Mouse (Mus musculus) CH12.LX (cell line): Measurements from ENCODE around the gene Cpsf4. TPM values are rescaled to one million over a fixed set of nuclear protein-coding genes. Genes with fewer than 3 reads are reported as not detected.
"Not testable (repeated sequence)": the region's sequence is repeated elsewhere in the genome, so short reads cannot be mapped to it uniquely, and the experiment has no call there.

Experiments
- DNase-seq: peaks from one replicate; pipeline ENCODE4 v3.0.0-alpha.2; 2013; ENCODE audit errors: extremely low read depth
- H3K27ac ChIP-seq: 2 replicates; pipeline ENCODE4 v1.5.1; 2012; ENCODE audit warnings: low read depth, mild to moderate bottlenecking, control low read depth, moderate library complexity; ENCODE audit not compliant: insufficient read depth
- H3K27me3 ChIP-seq: replicated peaks from 2 replicates; pipeline ENCODE3; 2012; ENCODE audit warnings: inconsistent platforms
- H3K36me3 ChIP-seq, 2 experiments: replicated peaks in 1 of 2; 2 replicates each; pipeline versions ENCODE3 to v1.6.1; 2012; ENCODE audit warnings: inconsistent platforms in 1 of 2, low read length in 1 of 2, mild to moderate bottlenecking in 1 of 2, mixed read lengths in 1 of 2, moderate library complexity in 1 of 2; ENCODE audit not compliant: control insufficient read depth in 1 of 2, insufficient read depth in 1 of 2
- H3K4me1 ChIP-seq, 2 experiments: 2 replicates each; pipeline ENCODE4 v1.6.1; 2012; ENCODE audit warnings: inconsistent platforms in 1 of 2, moderate library complexity in 1 of 2; ENCODE audit not compliant: insufficient read depth in 2 of 2, control insufficient read depth in 1 of 2
- H3K4me2 ChIP-seq: 2 replicates; pipeline ENCODE4 v1.6.1; 2012; ENCODE audit warnings: low read depth, mild to moderate bottlenecking, control low read depth; ENCODE audit not compliant: poor library complexity, insufficient read depth, severe bottlenecking
- H3K4me3 ChIP-seq, 3 experiments: fragments of 150-350 bp in 1 of 3; sonication (generic) in 1 of 3; replicated peaks in 1 of 3; 2 replicates each; pipeline versions ENCODE3 to v1.5.1; 2011 to 2012; ENCODE audit warnings: low read depth in 2 of 3, low read length in 2 of 3, mild to moderate bottlenecking in 2 of 3, moderate library complexity in 2 of 3, control low read depth in 1 of 3, improper control_type of control experiment in 1 of 3, inconsistent platforms in 1 of 3, mixed read lengths in 1 of 3; ENCODE audit not compliant: poor library complexity in 1 of 3
- H3K79me2 ChIP-seq: replicated peaks from 2 replicates; pipeline ENCODE4 v1.6.1; 2012; ENCODE audit warnings: mild to moderate bottlenecking, moderate library complexity; ENCODE audit not compliant: control insufficient read depth, poor library complexity, insufficient read depth, severe bottlenecking; ENCODE audit errors: extremely low read depth
- H3K9ac ChIP-seq: 2 replicates; pipeline ENCODE4 v1.6.1; 2012; ENCODE audit warnings: low read depth, mild to moderate bottlenecking, control low read depth, moderate library complexity; ENCODE audit not compliant: insufficient read depth
- H3K9me3 ChIP-seq: replicated peaks from 2 replicates; pipeline ENCODE3; 2012; ENCODE audit warnings: low read length, inconsistent platforms, mixed read lengths
- CHD1 ChIP-seq: IDR thresholded peaks from 2 replicates; pipeline ENCODE4 v1.6.1; 2012; ENCODE audit warnings: low read depth, low read length, improper control_type of control experiment, inconsistent platforms
- CHD2 ChIP-seq: IDR thresholded peaks from 2 replicates; pipeline ENCODE4 v1.6.1; 2011; ENCODE audit warnings: low read length, improper control_type of control experiment
- GABPA ChIP-seq: IDR thresholded peaks from 2 replicates; pipeline ENCODE4 v1.6.1; 2012; ENCODE audit warnings: low read depth, low read length, improper control_type of control experiment, inconsistent platforms; ENCODE audit not compliant: insufficient replicate concordance
- JUND ChIP-seq: conservative IDR thresholded peaks from 2 replicates; pipeline ENCODE4 v1.6.1; 2011; ENCODE audit warnings: low read depth, low read length, improper control_type of control experiment
- KAT2A ChIP-seq: IDR thresholded peaks from 2 replicates; pipeline ENCODE4 v1.6.1; 2012; ENCODE audit warnings: low read length, improper control_type of control experiment, inconsistent platforms; ENCODE audit not compliant: insufficient replicate concordance
- MAFK ChIP-seq: IDR thresholded peaks from 2 replicates; pipeline ENCODE4 v1.6.1; 2011; ENCODE audit warnings: low read length, improper control_type of control experiment; ENCODE audit not compliant: insufficient replicate concordance
- MEF2A ChIP-seq: IDR thresholded peaks from 2 replicates; pipeline ENCODE4 v1.6.1; 2014; ENCODE audit warnings: low read depth, mild to moderate bottlenecking, inconsistent platforms, low read length, improper control_type of control experiment, borderline replicate concordance
- MXI1 ChIP-seq: IDR thresholded peaks from 2 replicates; pipeline ENCODE4 v1.6.1; 2011; ENCODE audit warnings: mild to moderate bottlenecking, low read depth, low read length, improper control_type of control experiment
- MYC ChIP-seq: IDR thresholded peaks from 2 replicates; pipeline ENCODE4 v1.6.1; 2011; ENCODE audit warnings: low read depth, mild to moderate bottlenecking, improper control_type of control experiment, low read length
- NELFE ChIP-seq: IDR thresholded peaks from 2 replicates; pipeline ENCODE4 v1.6.1; 2011; ENCODE audit warnings: low read depth, low read length, improper control_type of control experiment
- NRF1 ChIP-seq: IDR thresholded peaks from 2 replicates; pipeline ENCODE4 v1.6.1; 2014; ENCODE audit warnings: low read depth, mild to moderate bottlenecking, inconsistent platforms, low read length, improper control_type of control experiment, moderate library complexity
- PAX5 ChIP-seq: IDR thresholded peaks from 2 replicates; pipeline ENCODE4 v1.6.1; 2012; ENCODE audit warnings: low read length, inconsistent platforms, mixed read lengths
- POLR2A ChIP-seq: IDR thresholded peaks from 2 replicates; pipeline ENCODE4 v1.6.1; 2011; ENCODE audit warnings: low read depth, mild to moderate bottlenecking, improper control_type of control experiment, low read length
- POLR2AphosphoS2 ChIP-seq: IDR thresholded peaks from 2 replicates; pipeline ENCODE4 v1.6.1; 2011; ENCODE audit warnings: low read depth, low read length, improper control_type of control experiment
- TCF12 ChIP-seq: IDR thresholded peaks from 2 replicates; pipeline ENCODE4 v1.6.1; 2014; ENCODE audit warnings: low read depth, mild to moderate bottlenecking, inconsistent platforms, low read length, improper control_type of control experiment
- UBTF ChIP-seq: IDR thresholded peaks from 2 replicates; pipeline ENCODE4 v1.6.1; 2012; ENCODE audit warnings: low read depth, mild to moderate bottlenecking, inconsistent platforms, low read length, improper control_type of control experiment, moderate library complexity
- USF2 ChIP-seq: conservative IDR thresholded peaks from 2 replicates; pipeline ENCODE4 v1.6.1; 2011; ENCODE audit warnings: low read depth, low read length, improper control_type of control experiment
- ZKSCAN1 ChIP-seq: IDR thresholded peaks from 2 replicates; pipeline ENCODE4 v1.6.1; 2012; ENCODE audit warnings: low read depth, inconsistent platforms, low read length, improper control_type of control experiment, borderline replicate concordance
- ZMIZ1 ChIP-seq: IDR thresholded peaks from 2 replicates; pipeline ENCODE4 v1.6.1; 2012; ENCODE audit warnings: low read depth, mild to moderate bottlenecking, inconsistent platforms, low read length, improper control_type of control experiment
- ZNF384 ChIP-seq: IDR thresholded peaks from 2 replicates; pipeline ENCODE4 v1.6.1; 2012; ENCODE audit warnings: low read depth, low read length, improper control_type of control experiment, inconsistent platforms
- dilution Hi-C: fragments of 300-500 bp; cut with MboI; formaldehyde crosslinking; loops from 2 replicates; pipeline ENCODE4 v1.14.3; 2020; ENCODE audit warnings: low sequenced_read_pairs; ENCODE audit not compliant: extremely low pct_unique_long_range_greater_than_20kb, extremely low pct_ligation_motif_present
- in situ Hi-C: fragments of 300-500 bp; cut with MboI; formaldehyde crosslinking; loops from 3 replicates; pipeline ENCODE4 v1.14.3; 2019; ENCODE audit warnings: low sequenced_read_pairs, low pct_ligation_motif_present, low pct_unique_long_range_greater_than_20kb, mixed read lengths
- polyA plus RNA-seq: library from polyadenylated mRNA; unstranded; fragments of >175 nt; gene quantifications from 2 replicates; pipeline ENCODE4 v1.2.1, GENCODE M21; 2012; ENCODE audit warnings: low read depth; ENCODE audit not compliant: insufficient read length
- total RNA-seq, 2 experiments: library from RNA; depleted of rRNA; stranded (reverse); fragments of 300-350 nt in 1 of 2; fragments of >200 nt in 1 of 2; gene quantifications; 2 replicates each; pipeline ENCODE4 v1.2.3; 2012 to 2014

Cpsf4 gene
- total and polyA plus RNA-seq, 3 experiments = 56.3 to 70.7 (median 59.2) TPM

- Histone ChIP-seq H3K9ac (no peak overlapping the region), H3K27ac (no peak overlapping the region), H3K4me3 (no peak overlapping the region), H3K36me3 (peaks cover 91 to 96% of the 10 kb centered on the region in 2 experiments), H3K27me3 (no peaks in the 10 kb centered on the region)
- dilution Hi-C loops = no loop called here
- no peak for TF ChIP-seq NELFE
- TF ChIP-seq PAX5 = no peak
- TF ChIP-seq MYC = no peak
- no peak for TF ChIP-seq CHD2
- TF ChIP-seq UBTF = no peak
- TF ChIP-seq NRF1 = no peak
- no peak for TF ChIP-seq CHD1
- TF ChIP-seq USF2 = no peak
- TF ChIP-seq MAFK = no peak
- no peak for TF ChIP-seq TCF12
- TF ChIP-seq POLR2A = no peak; the same call in 1 of the 2 replicates
- TF ChIP-seq MEF2A = no peak
- TF ChIP-seq ZMIZ1 = no peak; the same call in 1 of the 2 replicates
- TF ChIP-seq GABPA = no peak
- no peak for TF ChIP-seq KAT2A
- TF ChIP-seq MXI1 = no peak
- TF ChIP-seq, all 38 proteins: peak for 0
- in situ Hi-C loops = no loop called here
- peaks cover under 1% of the 10 kb centered on the region; the same call in 1 of the 2 replicates for H3K79me2 ChIP-seq
- no peaks in the 10 kb centered on the region for H3K9me3 ChIP-seq
- no peak overlapping the region for H3K4me2 ChIP-seq
- no peaks in the 10 kb centered on the region for H3K4me1 ChIP-seq
- no peak for DNase-seq
Observed at GRCm38 (mm10) chr5:145126580-145126979, 40.4 kb upstream of the Cpsf4 start.

DNA sequence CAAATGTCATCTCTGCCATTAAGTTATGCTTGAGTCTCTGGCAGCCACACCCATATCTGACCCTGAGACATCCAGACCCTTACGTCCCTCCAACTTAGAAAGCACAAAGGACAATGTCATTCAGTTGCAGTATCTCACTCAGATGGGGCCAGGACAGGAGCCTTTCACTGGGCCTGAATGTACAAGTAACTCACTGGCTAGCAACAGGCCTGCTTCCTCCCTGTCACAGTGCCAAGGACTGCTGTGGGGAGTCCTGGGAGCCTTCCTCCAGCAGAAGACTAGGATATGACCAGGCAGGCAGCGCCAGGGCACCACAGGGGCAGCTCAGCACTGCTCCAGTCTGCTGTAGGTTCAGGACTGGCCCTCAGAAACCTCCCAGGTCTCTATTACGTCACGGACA is 37.9 kb upstream of the Cpsf4 start:
- H3K9ac ChIP-seq = no peak overlapping the region
- peaks cover 92 to 95% of the 10 kb centered on the region in 2 experiments for H3K36me3 ChIP-seq
- DNase-seq = no peak
- no peak for TF ChIP-seq MYC
- no peak for TF ChIP-seq TCF12
- TF ChIP-seq ZKSCAN1 = no peak
- TF ChIP-seq CHD2 = no peak
- TF ChIP-seq MXI1 = no peak
- no peak for TF ChIP-seq JUND
- no peak for TF ChIP-seq ZNF384
- TF ChIP-seq POLR2A = peak; percentile 30; the same call in 1 of the 2 replicates
- TF ChIP-seq NELFE = no peak
- TF ChIP-seq POLR2AphosphoS2 = peak; percentile 13; the same call in 1 of the 2 replicates
- H3K27me3 ChIP-seq = no peaks in the 10 kb centered on the region
- H3K4me3 ChIP-seq = no peak overlapping the region
- no peaks in the 10 kb centered on the region for H3K4me1 ChIP-seq
- H3K9me3 ChIP-seq = no peaks in the 10 kb centered on the region
- in situ Hi-C loops = no loop called here
- dilution Hi-C loops = no loop called here
- H3K27ac ChIP-seq = no peak overlapping the region
- no peaks in the 10 kb centered on the region for H3K79me2 ChIP-seq
- no peak overlapping the region for H3K4me2 ChIP-seq

- H3K27ac ChIP-seq, H3K9ac ChIP-seq, H3K4me2 ChIP-seq, DNase-seq, dilution Hi-C loops, H3K4me1 ChIP-seq, in situ Hi-C loops, H3K9me3 ChIP-seq, H3K4me3 ChIP-seq, H3K79me2 ChIP-seq, H3K27me3 ChIP-seq: not testable (repeated sequence)
- peaks cover 92 to 95% of the 10 kb centered on the region in 2 experiments for H3K36me3 ChIP-seq
Observed at GRCm38 (mm10) chr5:145129773-145130172, 37.2 kb upstream of the Cpsf4 start.
